Mouse (Mus musculus) c-Kit-positive CD71-positive TER-119-negative erythroid progenitor cells, embryonic 14.5 days (primary cell): ENCODE data around the gene Sult2b1.

Experiments used
- DNase-seq: peaks from one replicate; pipeline ENCODE4 v3.0.0-alpha.2; 2013; ENCODE audit warnings: low read depth

Gene Sult2b1

DNA sequence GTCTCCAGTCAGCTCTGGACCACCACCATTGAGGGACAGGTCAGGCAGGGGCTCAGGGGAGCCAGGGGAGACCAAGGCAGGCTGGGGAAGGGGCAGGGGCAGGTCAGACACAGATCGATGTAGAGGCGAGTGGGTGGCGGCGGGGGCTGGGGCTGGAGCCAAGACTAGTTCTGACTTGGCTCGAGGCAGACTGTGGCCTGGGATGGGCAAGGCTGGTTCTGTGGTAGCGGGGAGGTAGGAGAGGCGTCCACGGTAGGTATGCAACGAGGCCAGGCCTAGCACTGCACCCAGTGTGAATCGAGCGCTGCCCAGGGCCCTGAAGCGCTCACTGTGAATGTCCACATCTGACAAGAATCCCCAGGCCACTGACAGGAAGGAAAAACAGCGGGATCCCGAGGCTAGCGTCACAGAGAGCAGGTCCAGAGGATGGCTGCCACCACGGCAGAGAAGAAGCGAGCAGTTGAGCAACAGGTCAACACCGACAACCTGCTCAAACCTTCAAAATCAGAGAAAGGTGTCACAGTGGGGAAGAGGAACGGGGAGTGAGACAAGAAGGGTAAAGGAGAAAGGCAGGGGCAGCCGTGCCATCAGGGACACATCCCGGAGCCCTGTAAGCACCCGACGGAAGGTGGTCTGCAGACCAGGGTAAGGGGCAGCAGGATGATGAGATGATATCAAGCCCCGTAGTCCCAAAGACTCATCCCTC, 73.0 kb downstream of the Sult2b1 start:
- DNase-seq = no peak

DNA sequence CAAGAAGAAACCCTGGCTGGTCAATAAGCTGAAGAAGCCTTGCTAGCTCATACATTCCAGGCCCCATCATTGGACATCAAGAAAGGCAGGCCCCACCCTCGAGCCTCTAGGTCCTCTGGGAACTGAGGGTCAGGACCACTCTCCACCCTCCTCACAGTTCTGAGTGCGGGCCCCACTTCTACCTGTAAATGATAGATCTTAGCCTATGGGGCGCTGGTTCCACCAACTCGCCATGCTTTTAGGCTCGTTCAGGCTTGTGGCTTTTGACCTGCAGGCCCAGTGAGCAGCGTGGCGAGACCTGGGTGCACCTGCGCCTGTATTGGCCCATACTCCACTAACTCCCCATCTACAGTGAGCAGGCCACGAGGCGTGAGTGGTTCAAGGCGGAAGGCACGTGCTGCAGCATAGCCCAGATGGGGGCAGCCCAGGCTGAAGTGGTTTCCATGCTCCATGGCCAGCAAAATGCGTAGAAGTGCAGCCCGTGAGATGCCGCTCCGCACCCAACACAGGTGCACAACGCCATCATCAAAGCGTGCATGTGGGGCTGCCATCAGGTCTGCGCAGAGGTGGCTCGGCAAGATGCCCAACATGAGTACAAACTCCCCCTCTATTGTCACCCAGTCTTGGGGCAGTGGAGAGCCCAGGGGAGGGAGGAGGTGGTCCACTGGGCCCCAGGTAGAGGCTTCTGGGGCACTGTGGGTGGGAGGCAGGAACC, 73.8 kb downstream of the Sult2b1 start:
- DNase-seq = no peak

DNA sequence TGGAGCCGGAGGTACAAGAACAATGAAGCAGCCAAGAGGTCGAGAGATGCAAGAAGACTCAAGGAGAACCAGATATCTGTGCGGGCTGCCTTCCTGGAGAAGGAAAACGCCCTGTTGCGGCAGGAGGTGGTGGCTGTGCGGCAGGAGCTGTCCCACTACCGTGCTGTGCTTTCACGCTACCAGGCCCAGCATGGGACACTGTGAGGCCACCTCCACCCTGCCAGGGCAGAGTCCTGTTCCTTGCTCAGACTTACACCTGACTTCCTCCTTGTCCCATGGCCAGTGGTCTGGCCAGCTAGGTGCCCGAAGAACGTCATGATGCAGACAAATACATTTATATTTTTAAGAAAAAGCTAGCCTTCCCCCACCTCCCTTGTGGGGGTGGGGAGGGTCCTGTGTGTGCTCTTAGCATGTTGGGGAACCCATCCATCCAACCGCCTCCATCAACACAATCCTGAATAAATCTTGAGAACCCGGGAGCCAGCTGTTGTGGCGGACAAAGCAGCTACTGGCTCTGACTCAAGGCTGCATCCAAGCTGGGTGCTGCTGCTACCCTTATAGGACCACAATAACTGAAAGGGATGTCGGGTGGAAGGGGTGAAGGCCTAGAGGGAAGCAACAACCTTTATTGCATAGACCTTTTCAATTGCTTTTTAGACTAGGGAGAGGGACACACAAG, 74.7 kb downstream of the Sult2b1 start:
- DNase-seq = no peak

DNA sequence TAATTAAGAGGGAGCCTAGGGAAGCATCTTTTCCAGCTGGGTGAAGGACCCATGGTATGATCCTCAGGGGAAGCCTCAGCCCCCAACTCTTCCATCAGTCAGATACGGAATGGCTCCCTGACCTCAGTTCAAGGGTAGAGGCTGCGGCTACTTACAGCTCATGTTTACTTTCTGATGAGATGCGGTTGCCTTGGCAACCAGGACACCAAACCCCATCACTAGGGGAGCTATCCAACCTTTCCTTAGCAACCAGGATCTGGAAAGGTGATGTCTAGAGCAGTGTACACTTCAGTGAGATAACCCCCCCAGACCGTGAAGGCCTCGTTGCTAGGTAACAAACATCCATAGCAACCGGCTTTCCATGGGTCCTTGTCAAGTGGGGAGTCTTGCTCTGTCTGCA, 75.4 kb downstream of the Sult2b1 start:
- no peak for DNase-seq

DNA sequence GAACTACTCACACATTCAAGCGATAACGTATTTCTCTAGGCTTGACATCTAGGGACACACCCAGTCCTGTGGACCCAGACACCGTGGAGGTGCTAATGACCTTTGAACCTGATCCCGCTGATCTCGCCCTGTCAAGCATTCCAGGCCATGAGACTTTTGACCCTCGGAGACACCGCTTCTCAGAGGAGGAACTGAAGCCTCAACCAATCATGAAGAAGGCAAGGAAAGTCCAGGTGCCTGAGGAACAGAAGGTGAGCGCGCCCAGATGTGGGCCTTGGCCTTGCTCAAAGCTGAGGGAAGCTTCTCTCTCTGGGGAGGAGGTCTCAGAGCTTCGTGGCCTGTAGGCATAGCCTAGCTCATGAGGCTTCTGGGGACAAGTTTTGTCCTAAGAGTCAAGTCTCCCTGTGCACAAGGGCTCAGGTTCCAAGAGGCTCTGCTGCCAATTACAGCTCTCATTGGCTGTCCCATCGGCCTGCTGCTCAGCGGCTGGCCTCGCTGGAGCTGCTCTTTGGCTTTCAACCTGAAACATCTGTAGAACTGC, 76.2 kb downstream of the Sult2b1 start:
- no peak for DNase-seq

DNA sequence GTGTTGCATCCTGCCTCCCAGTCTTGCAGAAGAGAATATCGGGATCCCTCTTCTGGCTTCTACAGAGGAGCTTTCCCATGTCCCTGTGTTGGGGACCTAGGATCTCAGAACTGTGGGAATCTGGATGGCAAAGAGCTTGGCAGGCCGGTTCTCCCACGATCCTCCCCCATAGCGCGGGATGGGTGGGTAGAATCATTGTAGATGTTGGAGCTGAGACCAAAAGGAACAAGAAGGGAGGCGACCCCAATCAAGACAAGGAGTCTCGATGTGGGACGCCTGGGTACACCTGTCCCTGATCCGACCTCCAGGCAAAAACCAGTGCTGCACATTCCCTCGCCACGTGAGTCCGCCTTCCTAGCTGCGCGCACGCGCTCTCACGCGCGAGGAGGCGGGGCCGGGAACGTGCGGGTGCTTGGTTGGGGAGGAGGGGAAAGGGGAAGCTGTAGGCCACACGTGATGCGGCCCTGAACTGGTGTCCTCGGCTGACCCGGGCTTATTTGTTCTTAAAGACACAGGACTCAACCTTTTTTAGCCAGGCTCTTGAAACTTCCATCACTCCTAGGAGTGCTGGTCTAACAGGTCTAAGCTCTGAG, 77.0 kb downstream of the Sult2b1 start:
- DNase-seq = peak; percentile 79

DNA sequence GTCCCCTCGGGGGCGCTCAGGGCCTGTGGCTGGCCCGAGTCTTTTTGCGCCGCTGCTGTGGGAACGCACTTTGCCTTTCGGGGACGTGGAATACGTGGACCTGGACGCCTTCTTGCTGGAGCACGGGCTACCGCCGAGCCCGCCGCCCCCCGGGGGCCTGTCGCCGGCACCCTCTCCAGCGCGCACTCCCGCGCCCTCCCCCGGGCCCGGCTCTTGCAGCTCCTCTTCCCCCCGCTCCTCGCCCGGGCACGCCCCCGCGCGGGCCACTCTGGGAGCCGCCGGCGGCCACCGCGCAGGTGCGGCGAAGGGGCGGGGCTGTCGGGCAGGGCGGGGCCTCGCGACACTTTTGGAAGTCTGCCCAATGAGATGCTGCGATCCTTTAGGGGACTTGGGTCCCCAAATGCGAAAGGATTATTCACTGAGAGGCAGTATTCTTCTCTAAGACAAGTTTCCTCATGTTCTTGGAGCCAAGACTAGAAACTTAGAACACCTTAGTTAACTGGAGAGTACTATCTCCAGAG, 77.7 kb downstream of the Sult2b1 start:
- peak; percentile 74 for DNase-seq

DNA sequence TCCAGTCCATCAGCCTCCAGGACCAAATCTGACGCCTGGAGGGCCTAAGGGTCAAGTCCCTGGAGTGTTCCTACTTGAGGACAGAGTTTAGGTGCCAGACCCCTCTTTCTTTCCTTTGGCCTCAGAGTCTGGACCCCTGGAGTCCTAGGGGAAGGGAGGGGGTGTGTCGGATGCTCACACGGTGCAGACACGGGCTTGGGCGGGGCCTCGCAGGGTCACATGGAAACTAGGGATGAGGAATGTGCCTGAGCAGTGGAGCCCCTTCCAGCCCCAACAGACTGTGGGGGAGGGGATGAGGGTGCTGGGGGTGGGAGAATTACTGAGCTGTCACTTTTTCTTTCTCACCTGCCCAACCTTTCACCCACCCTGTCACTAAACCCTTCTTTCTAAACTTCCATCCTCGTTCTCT, 78.6 kb downstream of the Sult2b1 start:
- DNase-seq = no peak

DNA sequence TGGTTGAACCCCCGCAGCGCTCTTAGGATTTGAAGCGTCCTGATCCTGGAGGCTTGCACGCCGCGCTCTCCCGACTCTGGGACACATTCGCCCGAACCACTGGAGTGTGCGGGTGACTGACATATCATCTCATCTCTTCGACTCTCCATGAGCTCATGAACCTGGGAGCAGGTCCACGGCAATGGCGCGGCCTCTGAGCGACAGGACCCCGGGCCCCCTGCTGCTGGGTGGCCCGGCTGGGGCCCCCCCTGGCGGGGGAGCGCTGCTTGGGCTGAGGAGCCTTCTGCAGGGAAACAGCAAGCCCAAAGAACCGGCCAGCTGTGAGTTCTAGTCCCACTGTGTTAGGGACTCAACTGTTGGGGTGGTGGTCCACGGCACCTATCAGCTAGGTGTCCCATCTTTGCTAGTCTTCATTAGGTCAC, 79.0 kb downstream of the Sult2b1 start:
- no peak for DNase-seq

DNA sequence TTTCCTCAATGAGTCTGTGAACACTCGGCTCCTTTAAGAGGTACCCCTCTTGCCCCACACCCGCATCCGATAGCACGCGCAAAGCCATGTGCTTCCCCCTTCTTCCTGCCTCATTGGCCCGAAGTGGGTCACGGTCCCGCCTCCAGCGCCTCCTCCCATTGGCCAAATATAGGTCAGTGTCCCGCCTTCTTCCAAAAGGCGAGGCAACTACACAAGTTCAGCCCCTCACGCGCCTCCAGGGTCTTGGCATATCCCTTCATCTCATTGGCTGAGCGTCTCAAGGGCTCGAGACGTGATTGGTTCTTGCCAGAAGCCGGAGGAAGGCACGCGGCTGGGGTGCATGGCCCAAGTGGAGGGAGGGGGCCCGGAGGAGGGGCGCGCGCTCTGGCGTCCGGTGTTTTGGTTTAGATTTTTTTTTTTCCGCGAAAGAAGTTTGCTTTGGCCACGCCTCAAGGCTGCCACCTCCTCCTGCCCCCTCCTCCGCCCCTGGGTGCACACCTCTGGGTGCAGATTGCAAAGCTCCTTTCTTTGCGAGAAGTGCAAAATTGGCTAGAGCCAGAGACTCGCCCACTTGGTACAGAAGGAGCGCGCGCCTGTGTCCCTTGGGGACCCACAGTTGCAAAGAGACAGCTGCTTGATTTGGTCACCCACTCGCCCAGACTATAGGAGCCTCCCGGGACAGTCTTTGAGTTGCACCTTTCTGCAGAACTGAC, 79.6 kb downstream of the Sult2b1 start, which contains the start of gene Dbp:
Gene Dbp, plus strand, starts transcription at position 359 of the 713 bp plus-strand sequence.
- peak; percentile 96 for DNase-seq

DNA sequence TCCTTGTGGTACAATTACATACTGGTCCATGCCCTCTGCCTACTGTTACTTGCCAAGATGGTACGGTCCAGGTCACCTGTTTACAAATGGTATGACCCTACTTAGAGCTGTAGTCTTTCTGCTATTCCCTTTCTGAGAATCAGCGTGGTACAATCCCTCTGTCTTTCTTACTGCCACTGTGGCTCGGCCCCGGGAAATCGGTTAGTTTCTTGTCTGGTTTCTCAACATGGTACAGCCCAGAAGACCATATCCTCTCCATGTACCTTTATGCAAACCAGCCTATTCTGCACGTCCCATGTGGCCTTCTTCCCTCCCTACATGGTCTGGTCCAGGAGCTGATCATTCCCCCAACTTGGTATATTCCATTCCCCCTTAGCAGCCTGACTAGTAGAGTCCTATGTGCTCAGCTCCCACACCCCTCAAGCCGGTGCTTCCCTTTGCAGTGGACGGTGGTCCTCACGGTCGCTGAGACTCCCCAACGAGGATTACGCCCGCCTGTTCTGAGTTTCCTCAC, 80.4 kb downstream of the Sult2b1 start:
- peak; percentile 80 for DNase-seq

DNA sequence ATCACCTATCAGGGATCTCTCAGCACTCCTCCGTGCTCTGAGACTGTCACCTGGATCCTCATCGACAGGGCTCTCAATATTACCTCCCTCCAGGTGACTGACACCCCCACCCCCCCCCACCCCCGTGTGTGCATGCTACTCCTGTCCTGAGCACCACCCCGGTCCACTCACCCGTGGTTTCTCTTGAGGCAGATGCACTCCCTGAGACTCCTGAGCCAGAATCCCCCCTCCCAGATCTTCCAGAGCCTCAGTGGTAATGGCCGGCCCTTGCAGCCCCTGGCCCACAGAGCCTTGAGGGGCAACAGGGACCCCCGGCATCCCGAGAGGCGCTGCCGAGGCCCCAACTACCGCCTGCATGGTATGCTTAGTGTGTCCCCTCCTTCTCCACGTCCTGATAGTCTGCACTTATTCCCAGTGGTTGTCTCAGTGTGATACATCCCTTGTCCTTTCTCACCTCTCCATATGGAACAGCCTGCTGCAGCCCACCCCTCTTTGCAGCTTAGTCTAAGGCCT, 80.9 kb downstream of the Sult2b1 start:
- DNase-seq = no peak

DNA sequence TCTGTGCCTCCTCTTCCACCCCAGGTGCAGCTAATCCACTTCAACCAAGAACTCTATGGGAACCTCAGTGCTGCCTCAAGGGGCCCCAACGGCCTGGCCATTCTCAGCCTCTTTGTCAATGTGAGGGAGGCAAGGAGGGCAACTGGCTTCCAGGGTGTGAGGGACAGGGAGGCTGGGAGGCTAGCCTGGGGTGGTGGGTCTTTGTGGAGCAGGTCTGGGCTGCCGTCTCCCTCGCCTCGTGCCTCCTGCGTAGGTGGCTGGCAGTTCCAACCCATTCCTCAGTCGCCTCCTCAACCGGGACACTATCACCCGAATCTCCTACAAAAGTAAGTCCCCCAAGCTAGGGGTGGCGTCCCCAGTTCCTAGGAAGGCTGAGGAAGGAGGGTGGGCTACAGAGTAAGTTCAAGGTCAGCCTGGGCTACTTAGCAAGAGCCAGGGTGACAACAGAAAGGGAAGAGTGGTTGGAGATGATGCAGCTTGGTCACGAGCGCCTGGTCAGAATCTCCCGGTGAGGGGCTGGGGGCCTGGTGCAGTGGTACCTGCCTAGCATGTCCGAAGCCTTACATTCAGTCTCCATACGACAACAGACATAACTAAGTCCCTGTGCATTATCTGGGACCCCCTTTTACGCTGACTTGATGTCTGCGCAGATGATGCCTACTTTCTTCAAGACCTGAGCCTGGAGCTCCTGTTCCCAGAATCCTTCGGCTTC, 81.5 kb downstream of the Sult2b1 start:
- DNase-seq = no peak

DNA sequence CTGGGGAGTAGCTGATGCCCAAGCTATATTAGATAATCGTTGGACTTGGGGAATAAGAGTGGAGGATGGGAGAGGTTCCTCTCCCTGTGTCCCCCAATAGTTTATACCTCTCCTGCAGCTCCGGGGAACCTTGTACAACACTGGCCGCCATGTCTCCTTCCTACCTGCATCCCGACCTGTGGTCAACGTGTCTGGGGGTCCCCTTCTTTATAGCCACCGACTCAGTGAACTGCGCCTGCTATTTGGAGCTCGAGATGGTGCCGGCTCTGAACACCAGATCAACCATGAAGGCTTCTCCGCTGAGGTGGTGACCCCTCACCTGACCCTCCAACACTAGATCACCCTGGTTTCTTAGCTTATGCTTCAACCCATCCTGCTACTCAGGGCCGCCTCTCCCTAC, 82.2 kb downstream of the Sult2b1 start:
- no peak for DNase-seq

DNA sequence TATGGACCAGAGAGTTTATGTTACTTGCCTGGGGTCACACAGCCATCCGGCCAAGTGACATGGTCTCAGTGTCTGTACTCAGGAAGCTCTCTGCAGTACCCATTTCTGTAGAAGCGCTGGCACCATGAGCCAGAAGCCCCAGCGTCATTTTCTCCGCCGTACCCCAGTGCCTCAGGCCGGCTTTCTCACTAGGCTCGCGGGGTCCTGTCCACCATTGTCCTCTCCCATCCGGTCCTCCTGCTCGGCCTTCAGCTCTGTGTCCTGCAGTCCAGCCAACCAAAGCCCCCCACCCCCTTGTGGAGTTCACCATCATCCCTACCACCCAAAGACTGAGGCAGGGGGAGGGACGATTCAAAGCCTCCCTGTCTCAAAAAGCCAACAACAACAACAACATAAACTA, 82.9 kb downstream of the Sult2b1 start:
- DNase-seq = no peak

DNA sequence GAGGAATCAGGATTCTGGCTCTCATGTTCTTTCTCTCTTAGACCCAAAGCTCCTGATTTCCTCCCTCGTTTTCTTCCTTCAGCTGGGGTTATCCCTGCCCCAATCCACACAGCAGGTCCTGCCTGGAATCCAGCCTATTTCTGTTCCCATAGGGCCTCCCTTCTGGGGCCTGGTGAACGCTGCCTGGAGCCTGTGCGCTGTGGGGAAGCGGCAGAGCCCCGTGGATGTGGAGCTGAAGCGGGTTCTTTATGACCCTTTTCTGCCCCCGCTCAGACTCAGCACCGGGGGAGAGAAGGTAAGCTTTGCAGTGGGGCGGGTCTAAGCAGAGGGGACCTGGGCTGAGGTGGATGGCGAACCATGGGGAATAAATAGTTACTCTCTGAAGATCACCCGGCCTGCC, 83.4 kb downstream of the Sult2b1 start:
- DNase-seq = no peak

DNA sequence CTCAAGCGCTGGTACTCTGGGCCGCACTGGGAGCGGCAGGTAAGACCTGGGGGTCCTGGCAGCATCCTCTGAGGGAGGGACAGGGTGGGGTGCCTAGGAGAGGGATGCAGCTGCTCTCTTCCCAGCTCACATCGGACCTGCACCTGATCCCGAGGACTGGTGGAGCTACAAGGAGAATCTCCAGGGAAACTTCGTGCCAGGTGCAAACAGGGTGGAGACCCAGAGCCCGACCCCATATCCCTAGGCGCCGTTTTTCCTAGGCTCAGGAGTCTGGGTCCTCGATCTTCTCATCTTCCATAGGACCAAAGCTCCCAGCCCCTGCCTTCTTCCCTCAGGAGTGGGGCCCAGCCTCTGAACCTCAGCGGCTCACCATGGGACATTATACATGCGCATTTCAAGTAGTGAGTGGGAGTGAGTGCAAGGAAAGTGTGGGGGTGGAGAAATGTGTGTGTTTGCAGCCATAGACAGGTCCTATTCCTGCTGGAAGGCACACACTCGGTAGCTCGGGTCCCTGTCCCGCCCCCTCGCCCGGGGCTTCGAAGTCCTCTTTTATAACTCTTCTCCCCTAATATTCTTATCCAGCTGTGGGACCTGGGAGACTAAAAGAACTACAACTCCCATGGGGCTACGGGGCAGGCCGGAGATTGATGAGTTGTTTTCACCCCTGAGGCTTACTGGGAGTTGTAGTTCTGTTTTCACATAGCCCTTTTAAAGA, 84.0 kb downstream of the Sult2b1 start:
- DNase-seq = no peak

DNA sequence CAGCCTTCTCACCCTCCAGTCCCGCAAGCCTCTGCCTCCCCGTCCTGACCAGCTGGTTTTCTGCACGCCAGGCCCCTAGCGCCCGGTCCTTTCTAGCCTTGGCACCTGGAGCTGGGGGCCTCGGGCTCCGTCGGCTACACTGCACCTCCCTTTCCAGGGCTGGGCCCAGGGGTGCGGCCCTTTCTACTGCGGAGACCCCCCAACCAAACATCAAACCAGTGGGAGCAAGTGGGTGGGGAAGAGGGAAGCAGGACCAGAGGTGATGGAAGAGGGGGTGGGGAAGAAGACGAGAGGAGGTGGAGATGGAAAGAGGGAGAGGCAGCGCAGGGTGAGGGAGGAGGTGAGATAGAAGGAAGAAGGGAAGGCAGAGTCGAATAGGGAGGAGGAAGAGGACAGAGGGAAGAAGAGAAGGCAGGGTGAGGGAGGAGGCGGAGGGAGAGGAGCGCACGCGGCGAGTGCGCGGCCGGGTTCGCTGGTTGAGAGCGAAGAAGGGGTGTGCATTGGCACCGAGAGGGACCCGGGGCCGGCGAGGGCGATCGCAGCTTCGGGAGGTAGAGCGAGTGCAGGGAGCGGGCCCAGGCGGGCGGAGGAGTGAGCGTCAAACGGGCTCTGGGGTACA, 84.8 kb downstream of the Sult2b1 start, which contains the start of gene Car11:
Gene Car11, plus strand, starts transcription at position 321 of the 619 bp plus-strand sequence.
- DNase-seq = no peak

DNA sequence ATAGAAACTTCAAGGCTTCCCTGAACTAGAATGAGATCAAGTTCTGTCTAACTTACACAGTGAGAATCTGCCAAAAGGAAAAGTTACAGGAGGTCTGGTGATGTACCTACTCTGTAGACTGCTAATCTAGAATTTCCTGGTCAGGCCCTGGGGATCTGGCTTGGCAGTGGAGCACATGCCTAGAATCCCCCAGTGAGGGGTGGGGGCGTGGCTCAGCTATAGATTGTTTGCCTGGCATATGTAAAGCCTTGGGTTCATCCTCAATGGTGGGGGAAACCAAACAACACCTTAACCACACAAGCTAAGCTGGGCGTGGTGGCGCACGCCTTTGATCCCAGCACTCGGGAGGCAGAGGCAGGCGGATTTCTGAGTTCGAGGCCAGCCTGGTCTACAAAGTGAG, 86.6 kb downstream of the Sult2b1 start:
- no peak for DNase-seq
